Mouse (Mus musculus): ENCODE measurements around the gene Phf7.
A peak's percentile ranks its signal among the peaks of the same experiment; 100 is the strongest.

Phf7 gene

DNA sequence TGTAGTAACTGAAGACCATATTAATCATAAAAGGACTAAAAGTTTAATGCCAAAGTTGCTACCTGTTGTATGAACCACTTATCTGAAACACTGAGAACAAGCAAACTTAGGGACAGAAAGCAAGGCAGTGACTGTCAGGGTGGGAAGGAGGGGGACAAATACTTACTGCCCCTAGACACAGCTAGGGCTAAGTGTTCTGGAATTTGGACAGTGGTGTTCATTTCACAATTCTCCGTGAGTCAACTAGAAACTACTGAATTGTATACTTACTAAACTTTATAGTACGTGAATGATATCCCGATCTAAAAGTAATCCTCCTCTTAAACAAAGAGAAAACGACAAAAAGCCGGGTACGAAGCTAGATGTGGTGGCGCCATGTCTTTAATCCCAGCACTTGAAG lies 51.5 kb downstream of the Phf7 start:
- no peak for DNase-seq (ENCODE audit: low read depth, low spot score)

- peak; percentile 90 for DNase-seq (ENCODE audit: low read depth, low spot score)
Observed at GRCm38 (mm10) chr14:31197547-31198516, 53.3 kb downstream of the Phf7 start.

DNA sequence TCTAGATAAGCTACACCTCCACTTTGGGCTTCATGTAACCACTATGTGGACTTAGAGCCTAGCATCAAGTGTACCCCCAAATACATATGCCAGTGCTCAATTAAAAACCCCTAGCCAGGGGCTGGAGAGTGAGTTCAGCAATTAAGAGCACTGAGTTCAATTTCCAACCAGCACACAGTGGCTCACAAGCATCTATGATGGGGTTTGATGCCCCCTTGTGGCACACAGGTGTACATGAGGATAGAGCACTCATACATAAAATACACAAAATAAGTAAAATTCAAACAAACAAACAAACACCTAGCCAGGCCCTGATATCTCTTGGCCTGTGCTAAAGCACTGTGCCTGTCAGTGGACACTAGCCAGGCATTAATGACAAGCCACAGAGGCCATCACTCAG lies 55.1 kb downstream of the Phf7 start:
- DNase-seq (ENCODE audit: low read depth, low spot score) = peak; percentile 77

DNA sequence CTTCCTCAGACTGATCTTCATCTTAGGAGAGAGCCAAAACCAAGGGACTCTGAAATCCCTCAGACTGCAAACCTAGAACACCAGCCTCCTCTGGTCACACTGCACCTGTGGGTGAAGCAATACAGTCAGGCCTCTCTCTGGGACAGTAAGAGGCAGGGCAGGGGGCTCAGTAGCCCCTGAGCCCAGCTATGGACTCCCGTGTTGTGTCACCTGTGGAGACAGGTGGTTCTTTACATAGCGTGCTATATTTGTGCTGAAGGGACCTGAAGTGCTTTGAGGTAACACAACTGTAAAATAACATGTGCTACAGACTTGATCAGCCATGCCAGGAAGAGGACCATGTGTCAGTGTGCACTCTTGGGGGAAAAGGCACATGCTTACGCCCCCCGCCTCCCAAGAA lies 55.6 kb downstream of the Phf7 start:
- no peak for DNase-seq (ENCODE audit: low read depth, low spot score)

- peak; percentile 87 for DNase-seq (ENCODE audit: low read depth, low spot score)
Observed at GRCm38 (mm10) chr14:31194891-31195513, 56.1 kb downstream of the Phf7 start.

GRCm38 (mm10) chr14:31194441-31194840 lies 56.7 kb downstream of the Phf7 start:
- no peak for DNase-seq (ENCODE audit: low read depth, low spot score)

- peak; percentile 67 for DNase-seq (ENCODE audit: low read depth, low spot score)
Observed at GRCm38 (mm10) chr14:31193791-31194190, 57.3 kb downstream of the Phf7 start.

GRCm38 (mm10) chr14:31191936-31192335 lies 59.2 kb downstream of the Phf7 start:
- DNase-seq (ENCODE audit: low read depth, low spot score) = peak; percentile 66

GRCm38 (mm10) chr14:31189348-31189747 lies 61.8 kb downstream of the Phf7 start:
- DNase-seq (ENCODE audit: low read depth, low spot score) = no peak

DNA sequence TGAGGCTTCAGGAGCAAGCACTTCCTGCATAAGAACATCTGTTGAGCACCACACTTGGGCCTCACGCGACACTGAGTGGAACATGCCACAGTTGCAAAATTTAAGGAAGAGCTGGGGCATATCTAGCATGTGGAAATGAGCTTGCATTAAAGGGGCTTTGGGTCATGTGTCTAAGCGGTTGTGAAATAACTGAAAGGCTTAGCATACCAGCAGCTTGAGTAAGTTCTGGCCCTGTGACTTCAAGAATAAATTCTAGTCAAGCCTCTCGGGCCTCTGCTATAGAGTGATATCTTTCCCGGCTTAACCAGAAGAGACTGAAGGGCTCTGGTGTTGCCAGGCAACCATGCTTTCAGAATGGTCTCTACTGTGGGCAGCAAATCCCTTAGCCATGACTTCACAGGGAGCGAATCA lies 62.3 kb downstream of the Phf7 start:
- DNase-seq (ENCODE audit: low read depth, low spot score) = peak; percentile 65

All from brain, adult 2 months (tissue).